Mouse (Mus musculus) cerebellum, adult 11-12 months (tissue): ENCODE measurements around the gene Rangrf.
A peak's percentile ranks its signal among the peaks of the same experiment; 100 is the strongest.
"Not testable (repeated sequence)": the region's sequence is repeated elsewhere in the genome, so short reads cannot be mapped to it uniquely, and the experiment has no call there.

Source experiments
- DNase-seq: peaks from one replicate; pipeline ENCODE4 v3.0.0; 2022

Rangrf gene

DNA sequence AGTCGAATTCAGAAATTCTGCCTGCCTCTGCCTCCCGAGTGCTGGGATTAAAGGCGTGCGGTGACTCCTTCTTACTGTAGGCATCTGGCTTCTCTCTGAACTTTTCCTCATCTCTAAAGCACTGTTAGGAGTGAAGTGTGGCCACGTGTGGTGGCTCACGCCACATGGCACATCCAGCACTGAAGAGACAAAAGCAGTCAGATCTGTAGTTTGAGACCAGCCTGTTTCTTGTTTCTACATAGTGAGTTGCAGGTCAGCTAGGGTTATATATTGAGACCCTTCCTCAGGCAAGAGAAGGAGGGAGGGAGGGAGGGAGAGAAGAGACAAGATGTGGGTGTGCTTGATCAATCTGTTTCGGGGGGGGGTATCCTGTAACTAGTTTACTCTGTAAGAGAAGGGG lies at the start of gene Rangrf:
TSS of gene Rangrf (minus strand) at position 101 of the 400 bp plus-strand sequence.
- no peak for DNase-seq

DNA sequence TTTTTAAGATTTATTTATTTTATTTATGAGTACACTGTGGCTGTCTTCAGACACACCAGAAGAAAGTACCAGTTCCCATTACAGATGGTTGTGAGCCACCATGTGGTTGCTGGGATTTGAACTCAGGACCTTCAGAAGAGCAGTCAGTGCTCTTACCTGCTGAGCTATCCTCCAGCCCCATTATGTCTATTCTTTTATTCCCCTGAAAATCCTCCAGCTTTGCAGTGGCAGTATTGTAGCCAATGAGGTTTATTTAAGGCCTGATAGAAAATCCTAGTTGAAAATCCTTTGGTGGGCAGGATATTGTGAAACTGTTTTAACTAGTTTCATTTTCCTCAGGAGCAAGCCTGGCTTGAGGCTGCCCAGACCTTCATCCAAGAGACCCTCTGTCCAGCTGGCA lies 45.7 kb upstream of the Rangrf start:
- no peak for DNase-seq

DNA sequence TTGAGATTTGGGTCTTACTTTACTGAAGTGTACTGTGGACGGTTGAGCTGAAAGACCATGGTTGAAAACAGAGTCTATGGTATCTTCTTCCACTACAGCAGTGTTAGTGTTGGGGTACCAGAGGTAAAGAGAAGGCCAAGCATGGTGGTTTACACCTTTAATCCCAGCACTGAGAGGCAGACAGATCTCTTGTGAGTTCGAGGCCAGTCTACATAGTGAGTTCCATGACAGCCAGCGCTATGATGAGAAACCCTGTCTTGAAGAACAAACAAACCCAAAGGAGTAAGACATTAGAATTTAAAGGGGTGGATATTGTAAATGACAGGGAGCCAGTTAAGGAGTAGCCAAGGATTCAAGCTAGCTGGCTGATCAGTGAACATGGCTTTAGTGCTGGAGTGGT lies 41.8 kb upstream of the Rangrf start:
- DNase-seq, result no peak

DNA sequence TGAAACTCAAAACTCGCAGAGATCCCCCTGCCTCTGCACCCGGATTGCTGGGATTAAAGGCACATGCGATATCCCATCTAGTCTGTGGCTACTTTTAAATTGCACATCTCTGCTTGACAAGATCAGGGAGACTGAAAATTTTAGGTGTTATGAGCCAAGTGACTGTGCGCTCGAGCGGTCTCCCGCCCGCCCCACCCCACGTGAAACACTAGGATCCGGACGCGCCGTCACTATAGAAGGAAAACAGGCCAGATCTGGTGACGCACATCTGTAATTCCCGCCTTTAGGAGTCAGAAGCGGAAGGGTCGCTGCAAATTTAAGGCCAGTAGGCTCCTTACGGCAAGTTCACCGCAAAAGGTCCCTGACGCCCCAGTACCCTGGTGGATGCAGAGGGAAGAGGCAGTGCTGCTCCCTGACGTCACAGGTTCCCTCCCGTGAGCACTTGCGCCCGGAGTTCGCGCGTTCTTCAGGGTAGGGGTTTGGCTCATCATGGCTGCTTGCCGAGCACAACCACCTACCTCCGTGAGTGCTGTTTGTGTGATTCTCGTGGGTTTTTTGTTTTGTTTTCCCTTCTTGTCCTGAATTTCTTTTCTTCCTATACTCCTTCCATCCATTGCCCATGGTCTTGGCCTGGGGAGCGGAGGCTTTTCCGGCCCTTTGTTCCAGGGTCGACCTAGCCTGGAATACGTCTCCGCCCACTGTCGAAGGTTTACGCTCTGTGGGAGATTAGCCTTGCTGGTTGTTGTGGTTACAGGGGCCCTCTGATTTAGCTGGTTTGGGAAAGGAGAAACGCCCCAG lies 40.9 kb upstream of the Rangrf start, which contains the start of gene Ctc1:
TSS of gene Ctc1 (plus strand) at position 268 of the 798 bp plus-strand sequence.
- peak; percentile 89 for DNase-seq

DNA sequence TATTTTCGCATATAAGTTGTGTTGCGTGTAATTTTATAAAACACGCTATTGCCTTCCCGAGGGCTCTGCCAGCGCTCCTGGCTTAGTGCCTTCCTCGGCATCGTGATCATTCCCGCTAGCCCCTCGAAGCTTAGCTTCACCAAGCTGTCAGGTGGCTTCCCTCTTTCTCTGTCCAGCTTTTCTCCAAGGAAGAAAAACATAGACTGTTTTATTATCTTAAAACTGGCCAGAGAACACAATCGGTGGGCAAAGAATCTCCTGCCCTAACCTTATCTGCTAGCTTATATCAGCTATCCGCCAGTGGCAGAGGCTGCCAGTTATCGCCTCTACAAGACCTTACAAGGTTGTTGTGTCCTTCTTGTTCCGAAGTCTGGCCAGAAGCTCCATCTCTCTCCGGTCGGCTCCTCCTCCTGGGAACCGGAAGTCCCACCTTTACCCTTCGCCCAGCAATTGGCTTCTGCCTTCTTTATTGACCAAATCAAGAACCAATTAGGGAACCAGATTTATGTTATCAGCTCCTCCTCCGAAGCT lies 37.2 kb upstream of the Rangrf start:
- DNase-seq, result peak; percentile 90

DNA sequence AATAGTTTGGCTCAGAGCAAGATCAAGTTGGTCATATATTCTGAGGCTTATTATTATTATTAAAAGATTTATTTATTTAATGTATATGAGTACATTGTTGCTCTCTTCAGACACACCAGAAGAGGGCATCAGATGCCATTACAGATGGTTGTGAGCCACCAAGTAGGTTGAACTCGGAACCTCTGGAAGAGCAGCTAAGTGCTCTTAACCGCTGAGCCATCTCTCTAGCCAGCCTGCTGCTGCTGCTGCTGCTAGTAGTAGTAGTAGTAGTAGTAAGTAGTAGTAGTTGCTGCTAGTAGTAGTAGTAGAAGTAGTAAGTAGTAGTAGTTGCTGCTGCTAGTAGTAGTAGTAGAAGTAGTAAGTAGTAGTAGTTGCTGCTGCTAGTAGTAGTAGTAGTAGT lies 36.5 kb upstream of the Rangrf start:
- DNase-seq, result not testable (repeated sequence)

DNA sequence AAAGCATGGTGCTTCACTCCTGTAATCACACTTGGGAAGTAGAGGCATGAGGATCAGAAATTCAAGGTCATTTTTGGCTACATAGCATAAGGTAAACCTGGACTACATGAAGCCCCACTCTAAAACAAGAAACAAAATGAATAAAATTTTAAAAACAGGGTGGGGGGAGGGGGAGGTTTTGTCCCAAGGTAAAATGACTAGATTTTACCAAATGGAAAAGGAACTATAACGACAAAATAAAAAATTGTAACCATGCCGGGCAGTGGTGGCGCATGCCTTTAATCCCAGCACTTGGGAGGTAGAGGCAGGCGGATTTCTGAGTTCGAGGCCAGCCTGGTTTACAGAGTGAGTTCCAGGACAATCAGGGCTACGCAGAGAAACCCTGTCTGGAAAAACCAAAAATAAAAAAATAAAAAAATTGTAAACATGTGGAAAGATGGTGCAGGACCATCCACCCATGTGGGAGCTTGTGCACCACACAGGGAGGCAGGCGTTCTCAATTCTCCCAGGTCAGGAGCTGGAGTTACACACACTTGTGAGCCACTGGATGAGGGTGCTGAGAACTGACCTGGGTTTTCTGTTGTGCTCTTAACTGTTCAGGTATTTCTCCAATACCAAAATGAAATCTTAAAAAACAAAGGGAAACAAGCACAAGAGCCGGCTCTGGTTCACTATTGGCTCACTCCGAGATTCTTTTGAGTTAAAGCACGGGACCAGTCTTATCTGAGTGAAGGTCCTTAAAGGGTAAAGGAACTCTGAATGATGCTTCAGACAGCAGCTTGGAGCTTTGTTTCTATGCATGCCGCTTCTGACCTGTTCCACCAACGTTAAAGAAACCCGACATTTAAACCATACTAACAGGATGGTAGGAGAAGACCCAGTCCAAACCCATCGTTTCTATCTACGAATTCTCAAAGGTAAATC lies 35.7 kb upstream of the Rangrf start:
- no peak for DNase-seq

DNA sequence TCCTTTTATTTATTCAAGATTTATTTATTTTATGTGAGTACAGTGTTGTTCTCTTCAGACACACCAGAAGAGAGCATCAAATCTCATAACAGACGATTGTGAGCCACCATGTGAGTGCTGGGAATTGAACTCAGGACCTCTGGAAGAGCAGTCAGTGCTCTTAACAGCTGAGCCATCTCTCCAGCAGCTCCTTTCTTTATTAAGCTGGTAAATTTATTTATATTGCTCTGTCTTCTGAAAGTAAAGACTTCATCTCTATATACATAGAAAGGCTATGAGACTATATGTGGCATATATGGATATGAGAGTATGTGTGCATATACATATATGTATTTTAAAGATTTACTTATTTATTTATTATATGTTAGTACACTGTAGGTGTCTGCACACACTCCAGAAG lies 34.5 kb upstream of the Rangrf start:
- DNase-seq, result no peak

DNA sequence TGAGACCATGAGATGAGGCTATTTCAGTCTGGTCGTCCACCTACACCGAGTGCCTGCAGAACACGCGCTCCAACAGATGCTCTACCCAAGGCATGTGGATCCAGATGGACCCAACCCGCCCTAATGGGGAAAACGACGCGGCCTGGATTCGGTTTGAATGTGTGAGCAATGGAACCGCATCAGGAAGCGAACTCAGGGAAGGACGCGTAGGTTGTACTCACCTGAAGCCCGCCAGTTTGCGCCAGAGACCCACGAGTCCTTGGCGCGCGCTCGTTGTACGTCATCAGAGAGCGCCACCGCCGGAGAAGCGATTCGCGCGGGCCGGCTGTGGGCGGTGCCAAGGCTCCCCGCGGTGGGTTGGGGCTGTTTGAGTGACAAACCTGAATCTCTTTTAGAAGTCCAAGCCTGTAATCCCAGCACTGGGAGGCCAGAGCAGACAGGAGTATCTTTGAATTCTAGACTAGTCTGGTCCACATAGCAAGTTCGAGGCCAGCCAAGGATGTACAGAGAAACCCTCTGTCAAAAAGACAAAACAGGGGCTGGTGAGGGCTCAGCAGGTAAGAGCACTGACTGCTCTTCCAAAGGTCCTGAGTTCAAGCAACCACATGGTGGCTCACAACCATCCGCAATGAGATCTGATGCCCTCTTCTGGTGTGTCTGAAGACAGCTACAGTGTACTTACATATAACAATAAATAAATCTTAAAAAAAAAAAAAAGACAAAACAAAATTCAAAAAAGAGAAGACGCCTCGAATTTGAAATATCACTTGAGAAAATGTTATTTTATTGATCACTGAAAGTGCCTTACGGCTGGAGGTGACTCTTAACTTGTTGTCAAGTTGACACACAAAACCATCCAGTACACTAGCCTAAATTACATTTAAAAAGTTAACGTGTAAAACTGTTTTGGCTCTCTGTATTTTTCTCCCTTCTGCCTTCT lies 33.5 kb upstream of the Rangrf start, which contains the start of gene Pfas:
TSS of gene Pfas (minus strand) at position 279 of the 940 bp plus-strand sequence.
- peak; percentile 91 for DNase-seq

DNA sequence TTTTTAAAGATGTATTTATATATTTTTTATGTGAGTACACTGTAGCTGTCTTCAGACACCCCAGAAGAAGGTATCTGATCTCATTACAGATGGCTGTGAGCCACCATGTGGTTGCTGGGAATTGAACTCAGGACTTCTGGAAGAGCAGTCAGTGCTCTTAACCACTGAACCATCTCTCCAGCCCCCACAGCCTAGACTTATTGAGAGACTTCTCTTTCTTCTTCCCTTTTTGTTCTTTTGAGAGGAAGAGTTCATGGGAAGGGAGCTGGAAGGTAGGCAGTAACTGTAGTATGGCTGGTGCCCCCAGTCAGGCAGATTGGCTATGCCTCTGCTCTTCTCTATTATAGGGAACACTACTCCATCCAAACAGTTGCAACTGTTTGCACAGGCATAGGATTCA lies 31.6 kb upstream of the Rangrf start:
- not testable (repeated sequence) for DNase-seq

DNA sequence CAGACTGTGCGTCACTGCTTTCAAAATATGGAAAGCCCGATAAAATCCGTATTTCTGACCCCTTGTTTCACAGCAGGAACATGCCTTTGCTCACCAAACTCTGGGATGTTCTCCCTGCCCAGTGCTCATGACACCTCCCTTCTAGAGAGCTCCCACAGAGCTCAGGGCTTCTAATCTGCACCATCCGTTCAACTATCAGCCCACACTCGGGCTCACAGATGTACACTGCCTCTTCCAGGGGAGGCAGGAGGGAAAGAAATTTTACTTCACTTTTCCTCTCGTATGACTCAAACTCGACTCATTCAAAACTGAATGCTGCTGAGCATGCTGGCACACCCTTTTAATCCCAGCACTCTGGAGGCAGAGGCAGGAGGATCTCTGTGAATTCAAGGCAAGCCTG lies 30.2 kb upstream of the Rangrf start:
- no peak for DNase-seq

DNA sequence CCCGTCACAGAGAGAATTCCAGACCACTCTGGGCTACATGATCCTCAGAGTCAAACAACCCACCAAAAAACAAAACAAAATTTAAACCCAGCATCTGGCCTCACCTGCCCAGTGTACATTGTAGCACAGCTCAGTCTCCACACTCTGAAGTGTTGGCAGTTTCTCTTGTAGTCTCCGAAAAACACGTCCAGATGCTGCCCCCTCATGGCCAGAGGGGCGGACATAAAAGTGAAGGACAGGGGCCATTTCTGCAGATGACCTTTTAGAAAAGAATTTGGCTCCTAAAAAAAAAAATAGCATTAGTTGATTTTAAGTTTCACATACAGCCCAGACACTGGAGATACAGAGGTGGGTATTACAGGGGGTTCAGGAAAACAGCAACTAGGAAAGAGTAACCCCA lies 28.6 kb upstream of the Rangrf start:
- no peak for DNase-seq

DNA sequence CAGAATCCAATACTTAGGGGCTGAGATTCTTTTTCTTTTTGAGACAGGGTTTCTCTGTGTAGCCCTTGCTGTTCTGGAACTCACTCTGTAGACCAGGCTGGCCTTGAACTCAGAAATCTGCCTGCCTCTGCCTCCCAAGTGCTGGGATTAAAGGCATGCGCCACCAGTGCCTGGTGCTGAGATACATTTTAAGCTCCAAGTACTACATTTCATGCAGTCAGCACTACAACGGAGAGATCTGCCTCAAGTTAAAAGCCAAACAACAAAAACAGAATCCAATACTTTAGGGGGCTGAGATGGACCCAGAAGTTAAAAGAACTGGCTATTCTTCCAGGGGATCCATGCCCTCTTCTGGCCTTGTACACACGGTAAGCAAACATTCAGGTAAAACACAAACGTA lies 27.8 kb upstream of the Rangrf start:
- DNase-seq, result not testable (repeated sequence)

DNA sequence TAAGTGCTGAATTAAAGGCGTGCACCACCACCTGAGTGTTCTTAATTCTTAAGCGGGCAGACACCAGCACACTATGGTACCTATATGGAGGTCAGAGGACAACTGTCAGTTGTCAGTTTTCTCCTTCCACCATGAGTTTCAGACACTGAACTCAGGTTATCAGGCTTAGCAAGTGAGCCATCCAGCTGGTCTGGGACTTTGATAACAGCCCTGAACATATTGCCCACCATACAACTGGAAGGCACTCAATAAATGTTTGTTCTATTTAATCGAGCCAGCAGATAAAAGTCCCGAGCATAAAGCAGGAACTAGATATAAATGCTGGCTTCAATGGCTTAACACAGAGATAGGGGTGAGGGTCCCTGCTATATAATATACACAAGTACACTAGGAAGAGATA lies 22.1 kb upstream of the Rangrf start:
- DNase-seq, result no peak

DNA sequence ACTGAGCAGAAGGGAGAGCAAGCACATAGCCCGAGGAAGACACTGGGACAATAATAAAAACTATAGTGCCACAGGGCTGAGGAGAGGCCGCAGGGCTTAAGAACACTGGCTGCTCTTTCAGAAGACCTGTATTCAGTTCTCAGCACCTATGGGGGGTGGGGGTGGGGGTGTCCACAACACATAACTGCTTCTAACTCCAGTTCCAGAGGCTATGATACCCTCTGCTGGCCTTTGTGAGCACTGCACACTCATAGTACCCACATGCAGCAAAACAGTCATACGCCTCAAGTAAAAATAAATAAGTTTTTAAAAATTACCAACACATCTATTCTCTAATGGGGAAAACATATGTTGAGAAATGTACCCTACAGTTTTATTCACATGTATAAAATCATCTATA lies 19.4 kb upstream of the Rangrf start:
- no peak for DNase-seq

DNA sequence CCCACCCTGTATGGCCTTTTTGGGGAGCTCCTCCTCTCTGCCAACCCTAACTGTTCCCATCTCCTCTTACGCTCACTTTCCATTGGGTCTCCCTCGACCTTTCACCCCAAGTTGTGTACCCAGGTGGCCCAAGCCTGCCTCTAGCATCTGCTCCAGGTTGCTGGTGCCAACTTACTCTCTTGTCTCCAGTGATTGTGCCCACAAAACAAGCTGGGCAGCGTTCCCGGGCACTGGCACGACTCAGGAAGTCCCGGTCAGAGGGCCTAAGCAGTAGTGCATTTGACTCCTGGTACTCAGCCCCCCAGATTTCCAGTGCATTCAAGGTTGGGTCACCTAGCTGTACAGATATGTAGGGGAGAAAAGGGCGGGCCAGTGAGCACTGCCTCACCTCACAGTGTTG lies 18.1 kb upstream of the Rangrf start:
- DNase-seq, result peak; percentile 74

DNA sequence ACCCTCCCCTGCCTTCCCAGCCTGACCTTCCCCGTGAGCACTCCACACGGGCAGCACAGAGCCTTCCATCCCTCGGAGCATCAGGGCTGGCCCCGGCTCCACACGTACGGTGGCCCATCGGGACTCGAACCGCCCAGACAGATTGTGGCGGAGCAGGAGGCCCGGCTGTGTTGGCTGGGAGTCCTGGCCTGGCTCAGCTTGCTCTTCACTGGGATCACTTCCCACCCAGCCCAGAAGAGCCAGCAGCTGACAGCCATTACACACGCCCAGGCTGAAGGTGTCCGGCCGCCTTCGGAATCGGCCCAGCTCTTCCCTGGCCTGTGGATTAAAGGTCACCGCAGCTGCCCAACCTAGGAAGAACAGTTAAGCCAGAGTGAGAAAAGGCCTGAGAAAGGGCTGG lies 13.4 kb upstream of the Rangrf start:
- peak; percentile 83 for DNase-seq

DNA sequence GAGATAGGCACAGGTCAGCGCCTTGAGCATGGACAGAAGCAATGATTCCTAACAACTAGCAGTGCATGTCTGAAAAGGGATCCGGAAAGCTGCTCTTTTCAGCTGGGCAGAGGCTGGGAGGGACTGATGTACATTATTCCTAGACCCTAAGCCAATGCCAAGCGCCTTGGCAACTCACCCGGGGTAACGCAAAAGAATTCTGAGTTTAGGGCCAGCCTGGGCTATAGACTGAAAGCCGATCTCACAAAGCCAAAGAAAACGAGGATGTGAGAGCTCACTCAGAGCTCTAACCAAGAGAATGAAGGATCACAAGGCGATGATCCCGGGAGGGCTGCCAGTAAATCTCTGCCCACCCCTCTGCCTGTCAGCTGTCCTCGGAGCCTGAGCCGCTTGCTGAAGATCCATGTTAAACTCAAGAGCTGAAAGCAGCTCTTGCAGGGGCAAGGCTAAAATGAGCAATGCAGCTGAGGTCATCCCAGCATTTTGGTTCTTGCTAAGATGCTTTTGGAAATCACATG lies 12.4 kb upstream of the Rangrf start:
- no peak for DNase-seq

DNA sequence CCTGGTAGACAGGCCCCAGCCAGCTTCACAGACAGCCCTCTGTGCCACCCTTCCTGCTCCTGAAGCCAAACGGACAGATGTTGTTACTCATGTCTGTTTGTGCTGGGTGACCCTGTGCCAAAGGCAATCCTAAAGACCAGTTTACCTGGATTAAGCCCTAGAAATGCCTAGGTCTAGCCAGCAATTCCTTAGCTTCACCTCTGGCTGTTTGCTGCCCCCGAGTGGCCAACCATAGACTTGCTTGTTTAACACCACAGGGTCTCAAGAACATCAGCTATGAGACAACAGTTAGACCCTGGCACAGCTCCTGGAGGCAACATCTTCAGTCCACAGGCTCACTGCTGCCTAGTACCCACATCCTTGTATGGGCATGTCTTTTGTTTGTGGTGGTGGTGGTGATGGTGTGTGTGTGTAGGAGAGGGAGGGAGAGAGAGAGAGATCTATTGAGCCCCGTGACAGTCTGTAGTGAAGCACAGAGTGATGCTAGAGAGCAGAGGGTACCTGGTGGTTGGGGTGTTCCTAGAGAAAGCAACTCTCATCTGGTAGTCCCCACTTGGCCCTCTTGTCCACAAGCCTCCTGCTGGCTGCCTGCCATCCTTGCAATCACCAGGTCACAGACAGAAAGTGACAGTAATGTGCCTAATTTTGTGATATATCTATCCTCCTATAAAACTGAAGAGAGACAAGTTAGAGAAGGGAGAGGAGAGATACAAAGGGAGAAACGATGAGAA lies 7.8 kb upstream of the Rangrf start:
- peak; percentile 60 for DNase-seq

DNA sequence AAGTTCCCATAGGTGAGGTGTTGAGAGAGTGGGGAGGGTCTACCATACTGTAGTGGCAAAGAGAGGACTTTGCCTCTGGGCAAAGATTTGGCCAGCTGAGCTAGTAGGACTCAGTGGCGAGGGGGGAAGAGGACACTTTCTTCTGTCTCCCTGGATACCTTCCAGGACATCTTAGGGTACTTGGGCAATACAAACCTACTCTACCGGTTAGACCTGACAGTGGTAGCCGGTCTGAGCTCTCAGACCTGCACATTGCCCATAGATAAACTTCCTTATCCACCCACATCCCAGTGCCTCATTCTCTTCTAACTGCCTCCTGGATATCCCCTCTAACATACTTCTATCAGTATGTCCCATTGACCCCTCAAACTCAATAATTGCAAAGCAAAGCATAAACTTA lies 5.9 kb upstream of the Rangrf start:
- DNase-seq, result no peak

DNA sequence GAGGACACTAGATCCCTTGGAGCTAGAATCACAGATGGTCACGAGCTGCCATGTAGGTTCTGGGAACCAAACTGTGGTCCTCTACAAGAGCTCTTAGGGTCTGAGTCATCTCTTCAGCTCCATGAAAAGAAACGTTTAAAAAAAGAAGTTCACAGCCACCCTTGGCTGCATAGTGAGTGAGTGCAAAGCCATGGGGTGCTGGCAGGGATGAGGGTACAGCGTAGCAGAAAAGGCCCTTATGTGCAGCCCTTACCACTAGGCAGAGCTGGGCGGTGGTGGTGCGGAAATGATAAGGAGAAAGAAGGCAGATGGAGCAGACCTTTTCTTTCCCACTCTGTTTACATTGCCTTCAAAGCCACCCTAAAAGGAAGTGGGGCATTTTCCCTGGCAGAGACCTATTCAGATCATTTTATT lies 4.3 kb upstream of the Rangrf start:
- no peak for DNase-seq
